Mouse (Mus musculus): ENCODE results near the gene Ccdc60.

DNA sequence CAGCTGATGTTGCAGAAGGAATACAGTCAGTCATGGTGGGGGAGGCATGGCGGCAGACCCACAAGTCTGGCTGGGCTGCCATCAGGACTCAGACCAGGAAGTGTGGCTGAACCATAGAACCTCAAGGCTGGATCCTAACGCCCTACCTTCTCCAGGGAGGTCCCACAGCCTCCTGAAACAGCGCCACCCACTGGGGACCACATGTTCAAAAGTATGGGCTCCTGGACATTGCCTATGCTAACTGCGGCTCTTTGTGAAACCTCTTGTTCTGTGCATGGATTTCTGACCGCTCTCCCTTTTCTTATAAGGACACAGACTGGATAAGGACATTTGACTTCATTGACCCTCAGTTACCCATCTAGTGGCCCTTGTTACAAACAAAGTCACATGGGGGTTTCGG is 64.8 kb downstream of the Ccdc60 start:
- no peak for TF ChIP-seq POLR2A (IDR thresholded peaks at IDR 0.05; ENCODE audit: control insufficient read depth, extremely low read depth, insufficient read depth, low read length, poor library complexity)
- TF ChIP-seq CTCF (IDR thresholded peaks at IDR 0.05; ENCODE audit: borderline replicate concordance, control insufficient read depth, extremely low read depth, insufficient read depth, low read length, poor library complexity) = no peak

All from thymus, adult 2 months (tissue).